Mouse (Mus musculus) lung, embryonic 16.5 days (tissue): Measurements from ENCODE around the gene Phkg1. TPM values are rescaled to one million over a fixed set of nuclear protein-coding genes. Genes with fewer than 3 reads are reported as not detected.
A peak's percentile ranks its signal among the peaks of the same experiment; 100 is the strongest.
"Not testable (repeated sequence)": the region's sequence is repeated elsewhere in the genome, so short reads cannot be mapped to it uniquely, and the experiment has no call there.

ENCODE experiments used
- ATAC-seq: fragments of 200-750 bp; cut with Nextera tagmentation; 2 replicates; pipeline ENCODE4 v1.8.0; 2017; ENCODE audit warnings: low read depth, mild to moderate bottlenecking, moderate library complexity
- H3K27ac ChIP-seq: fragments of 300-500 bp; sonication (generic); 2 replicates; pipeline ENCODE4 v1.5.1; 2014; ENCODE audit warnings: mild to moderate bottlenecking, control low read depth, low read length
- H3K27me3 ChIP-seq: fragments of 300-500 bp; sonication (generic); 2 replicates; pipeline ENCODE4 v1.6.1; 2014; ENCODE audit warnings: low read depth, low read length, mixed read lengths; ENCODE audit not compliant: control insufficient read depth, insufficient read depth
- H3K36me3 ChIP-seq: fragments of 300-500 bp; sonication (generic); 2 replicates; pipeline ENCODE4 v1.6.1; 2014; ENCODE audit warnings: low read length; ENCODE audit not compliant: control insufficient read depth, insufficient read depth
- H3K4me1 ChIP-seq: fragments of 300-500 bp; sonication (generic); replicated peaks from 2 replicates; pipeline ENCODE4 v1.6.1; 2014; ENCODE audit warnings: low read length, mixed read lengths; ENCODE audit not compliant: control insufficient read depth, insufficient read depth
- H3K4me2 ChIP-seq: fragments of 300-500 bp; sonication (generic); 2 replicates; pipeline ENCODE4 v1.6.1; 2014; ENCODE audit warnings: low read depth, low read length, control low read depth
- H3K4me3 ChIP-seq: fragments of 300-500 bp; sonication (generic); 2 replicates; pipeline ENCODE4 v1.5.1; 2014; ENCODE audit warnings: mild to moderate bottlenecking, low read length, control low read depth
- H3K9ac ChIP-seq: fragments of 300-500 bp; sonication (generic); 2 replicates; pipeline ENCODE4 v1.6.1; 2014; ENCODE audit warnings: low read length, control low read depth
- H3K9me3 ChIP-seq: fragments of 300-500 bp; sonication (generic); 2 replicates; pipeline ENCODE4 v1.6.1; 2016; ENCODE audit warnings: low read length; ENCODE audit not compliant: control insufficient read depth
- WGBS: fragments of 180-500 bp; shearing (Covaris S2); extraction: QIAGEN DNeasy Blood & Tissue Kit; methylation state at CpG from one replicate; pipeline ENCODE4 v1.1.7; 2014; 5-methylcytosine and 5-hydroxymethylcytosine counted together
- polyA plus RNA-seq: library from polyadenylated mRNA; unstranded; fragments of >200 nt; fragmentation: Nextera tagmentation; extraction: Ambion mirVana; gene quantifications from 2 replicates; pipeline ENCODE4 v1.2.1, GENCODE M21; 2015

Gene Phkg1
- 0.39 and 0.43 TPM in 2 replicates for polyA plus RNA-seq

- no peak within 1 kb of the TSS for H3K9ac ChIP-seq
- no peaks in the 10 kb centered on the region for H3K9me3 ChIP-seq
- no peak for ATAC-seq
- H3K27ac ChIP-seq, result no peak within 1 kb of the TSS
- WGBS, result 100% methylated on average over 1 of the region's 1 CpGs
- no peaks in the 10 kb centered on the region for H3K27me3 ChIP-seq
- H3K4me3 ChIP-seq, result no peak within 1 kb of the TSS
- H3K4me1 ChIP-seq, result peaks cover 10% of the 10 kb centered on the region
- H3K36me3 ChIP-seq, result no peaks in the 10 kb centered on the region
- no peak within 1 kb of the TSS for H3K4me2 ChIP-seq
Observed at GRCm38 (mm10) chr5:129898449-129898848, at the start of gene Phkg1. TSS of gene Phkg1 (minus strand) at chr5:129898549.

- ATAC-seq, result no peak
- Histone ChIP-seq H3K27me3 (no peaks in the 10 kb centered on the region), H3K4me1 (peaks cover 6% of the 10 kb centered on the region), H3K4me3 (no peak overlapping the region), H3K36me3 (peaks cover 5% of the 10 kb centered on the region; the same call in 1 of the 2 replicates), H3K9me3 (no peaks in the 10 kb centered on the region), H3K27ac (no peak overlapping the region), H3K4me2 (no peak overlapping the region), H3K9ac (no peak overlapping the region)
- 75% methylated on average over 2 of the region's 2 CpGs for WGBS
Observed at GRCm38 (mm10) chr5:129947528-129948033, 49.2 kb upstream of the Phkg1 start.

DNA sequence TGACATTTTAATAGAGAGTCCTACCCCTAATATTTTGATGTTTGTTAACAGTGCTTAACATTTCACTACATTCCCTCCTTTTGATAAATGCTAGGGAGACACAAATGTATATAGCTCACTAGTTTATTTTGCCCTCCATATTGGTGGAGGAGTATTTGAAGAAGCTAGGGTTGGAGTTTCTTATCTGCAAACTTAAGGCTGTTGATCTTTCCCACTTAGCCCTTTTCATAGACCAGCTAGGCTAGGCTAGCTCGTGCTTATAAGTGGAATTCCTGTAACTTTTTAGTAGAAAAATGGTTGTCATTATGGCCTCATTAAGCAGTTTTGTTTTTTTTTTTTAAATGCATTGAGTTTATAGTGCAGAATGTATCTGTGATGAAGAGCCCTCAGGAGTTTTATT is 45.1 kb upstream of the Phkg1 start:
- Histone ChIP-seq H3K27ac (no peak overlapping the region), H3K9me3 (no peaks in the 10 kb centered on the region), H3K4me2 (peak overlapping the region; percentile 6; the same call in 1 of the 2 replicates), H3K4me1 (peaks cover 9% of the 10 kb centered on the region), H3K9ac (no peak overlapping the region), H3K36me3 (peaks cover 5% of the 10 kb centered on the region; the same call in 1 of the 2 replicates), H3K4me3 (no peak overlapping the region), H3K27me3 (no peaks in the 10 kb centered on the region)
- WGBS, result 38% methylated on average over 1 of the region's 1 CpGs
- no peak for ATAC-seq

GRCm38 (mm10) chr5:129942073-129942939 is 44.0 kb upstream of the Phkg1 start:
- H3K36me3 ChIP-seq, H3K4me1 ChIP-seq, H3K27me3 ChIP-seq, H3K9me3 ChIP-seq: not testable (repeated sequence)
- under 1% methylated on average over 44 of the region's 82 CpGs for WGBS
- Histone ChIP-seq H3K4me3 (peak overlapping the region; percentile 88), H3K4me2 (peak overlapping the region; percentile 90), H3K27ac (peak overlapping the region; percentile 61), H3K9ac (peak overlapping the region; percentile 89)
- ATAC-seq, result peak; percentile 42

- Histone ChIP-seq H3K36me3 (peaks cover 5% of the 10 kb centered on the region; the same call in 1 of the 2 replicates), H3K4me3 (peak within 1 kb of the TSS; percentile 88), H3K9ac (peak within 1 kb of the TSS; percentile 89), H3K4me1 (peaks cover 9% of the 10 kb centered on the region), H3K27me3 (no peaks in the 10 kb centered on the region), H3K27ac (peak within 1 kb of the TSS; percentile 69), H3K4me2 (peak within 1 kb of the TSS; percentile 90), H3K9me3 (no peaks in the 10 kb centered on the region)
- ATAC-seq, result peak; percentile 98
- WGBS, result under 1% methylated on average over 51 of the region's 59 CpGs
Observed at GRCm38 (mm10) chr5:129941495-129942045, 43.2 kb upstream of the Phkg1 start, which contains the start of gene Vkorc1l1. TSS of gene Vkorc1l1 (plus strand) at chr5:129941970.

DNA sequence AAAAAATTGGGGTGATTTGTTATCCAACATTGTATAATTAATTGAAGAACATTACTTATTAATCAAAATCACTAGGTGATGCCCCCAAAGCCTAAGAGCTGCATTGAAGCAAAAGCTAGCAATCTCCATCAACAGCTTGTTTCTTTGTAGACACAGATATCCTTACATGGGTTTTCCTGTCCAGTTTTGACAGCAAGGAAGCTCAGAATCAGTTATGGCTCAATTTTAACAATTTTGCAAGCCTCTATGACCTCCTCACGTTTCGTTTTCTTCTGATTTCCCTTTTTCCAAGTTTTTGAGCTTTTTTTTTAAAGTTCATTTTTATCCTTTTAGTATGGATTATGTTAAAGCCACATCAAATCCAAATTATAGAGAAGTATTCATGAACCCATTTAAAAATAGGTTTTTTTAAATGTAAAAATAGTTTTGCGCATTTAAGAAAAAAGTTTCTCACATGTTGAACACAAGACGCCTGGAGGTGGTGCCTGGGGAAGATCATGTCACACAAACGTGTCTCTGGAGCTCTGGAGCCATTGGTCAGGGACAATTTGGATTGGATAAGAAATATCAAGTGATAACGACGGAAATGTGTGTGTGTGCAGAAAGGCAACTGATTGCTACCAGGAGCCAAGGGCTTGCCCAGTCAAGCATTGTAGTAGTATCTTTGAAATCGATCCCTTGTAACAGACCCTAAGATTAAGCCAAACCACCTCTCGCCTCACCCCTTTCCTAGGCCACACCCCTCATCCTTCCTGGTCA is 42.6 kb upstream of the Phkg1 start:
- peak overlapping the region; percentile 63 for H3K9ac ChIP-seq

GRCm38 (mm10) chr5:129940281-129940680 is 41.9 kb upstream of the Phkg1 start:
- Histone ChIP-seq H3K4me3 (no peak overlapping the region), H3K9ac (no peak overlapping the region), H3K4me1 (peaks cover 9% of the 10 kb centered on the region), H3K9me3 (no peaks in the 10 kb centered on the region), H3K27ac (no peak overlapping the region), H3K36me3 (peaks cover 3% of the 10 kb centered on the region; the same call in 1 of the 2 replicates), H3K27me3 (no peaks in the 10 kb centered on the region), H3K4me2 (peak overlapping the region; percentile 67; the same call in 1 of the 2 replicates)
- ATAC-seq, result no peak
- WGBS, result 45% methylated on average over 2 of the region's 2 CpGs

More for the DNA sequence above, 42.6 kb upstream of the Phkg1 start:
- Histone ChIP-seq H3K4me2 (peak overlapping the region; percentile 67), H3K9me3 (no peaks in the 10 kb centered on the region), H3K27ac (peak overlapping the region; percentile 69), H3K4me3 (peak overlapping the region; percentile 64), H3K36me3 (peaks cover 5% of the 10 kb centered on the region; the same call in 1 of the 2 replicates), H3K27me3 (no peaks in the 10 kb centered on the region), H3K4me1 (peaks cover 9% of the 10 kb centered on the region)
- peak; percentile 36 for ATAC-seq
- WGBS, result 2% methylated on average over 9 of the region's 9 CpGs

DNA sequence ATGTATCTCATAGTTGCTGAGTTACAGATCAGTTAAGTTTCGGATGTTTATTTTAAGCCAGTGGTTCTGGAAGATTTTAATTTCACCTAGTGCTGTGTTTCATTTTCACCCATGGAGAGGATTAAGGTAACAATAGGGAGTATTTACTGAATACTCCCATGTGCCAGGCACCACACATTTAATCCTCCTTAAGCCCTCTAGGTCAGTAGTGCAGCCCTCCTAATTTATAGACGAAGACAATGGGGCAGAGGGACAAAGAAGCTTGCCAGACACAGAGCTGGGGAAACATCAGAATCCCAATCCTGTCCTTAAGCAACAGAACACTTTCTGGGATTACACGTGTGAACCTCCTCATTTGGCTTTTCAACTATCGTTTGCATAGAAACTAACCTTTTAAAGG is 38.6 kb upstream of the Phkg1 start:
- Histone ChIP-seq H3K27me3 (no peaks in the 10 kb centered on the region), H3K4me3 (no peak overlapping the region), H3K27ac (no peak overlapping the region), H3K4me1 (peaks cover 3% of the 10 kb centered on the region; the same call in 1 of the 2 replicates), H3K36me3 (no peaks in the 10 kb centered on the region), H3K4me2 (no peak overlapping the region), H3K9ac (no peak overlapping the region), H3K9me3 (no peaks in the 10 kb centered on the region)
- 53% methylated on average over 4 of the region's 4 CpGs for WGBS
- no peak for ATAC-seq
